Mouse (Mus musculus) embryonic facial prominence, embryonic 10.5 days (tissue): Measurements from ENCODE around the gene Zc3hav1. TPM values are rescaled to one million over a fixed set of nuclear protein-coding genes. Genes with fewer than 3 reads are reported as not detected.

ENCODE experiments used
- DNase-seq: peaks from one replicate; pipeline ENCODE4 v3.0.0-alpha.2; 2017; ENCODE audit warnings: low spot score
- H3K27ac ChIP-seq: fragments of 300-500 bp; sonication (generic); replicated peaks from 2 replicates; pipeline ENCODE4 v1.5.1; 2016; ENCODE audit warnings: mild to moderate bottlenecking
- H3K27me3 ChIP-seq: fragments of 300-500 bp; sonication (generic); replicated peaks from 2 replicates; pipeline ENCODE4 v1.6.1; 2016; ENCODE audit warnings: low read depth, mild to moderate bottlenecking; ENCODE audit not compliant: poor library complexity, severe bottlenecking
- H3K36me3 ChIP-seq: fragments of 300-500 bp; sonication (generic); replicated peaks from 2 replicates; pipeline ENCODE4 v1.6.1; 2016; ENCODE audit warnings: mild to moderate bottlenecking, moderate library complexity
- H3K4me1 ChIP-seq: fragments of 300-500 bp; sonication (generic); 2 replicates; pipeline ENCODE4 v1.6.1; 2016
- H3K4me3 ChIP-seq: fragments of 300-500 bp; sonication (generic); 2 replicates; pipeline ENCODE4 v1.5.1; 2016; ENCODE audit warnings: mild to moderate bottlenecking, moderate library complexity
- H3K9me3 ChIP-seq: fragments of 300-500 bp; sonication (generic); 2 replicates; pipeline ENCODE4 v1.6.1; 2016; ENCODE audit warnings: mild to moderate bottlenecking
- WGBS: fragments of 180-500 bp; shearing (Covaris S2); methylation state at CpG from one replicate; pipeline ENCODE4 v1.1.7; 2016; 5-methylcytosine and 5-hydroxymethylcytosine counted together
- polyA plus RNA-seq: library from polyadenylated mRNA; unstranded; fragments of >200 nt; fragmentation: Nextera tagmentation; extraction: Ambion mirVana; gene quantifications from 2 replicates; pipeline ENCODE4 v1.2.1, GENCODE M21; 2016

Zc3hav1 gene
- polyA plus RNA-seq, 1 experiment from 2014 or later = 1.9 TPM

- no peak for DNase-seq
- H3K27ac ChIP-seq = no peak overlapping the region
- H3K4me1 ChIP-seq = no peaks in the 10 kb centered on the region
- H3K4me3 ChIP-seq = no peak overlapping the region
- H3K36me3 ChIP-seq = no peaks in the 10 kb centered on the region
- 73% methylated on average over 4 of the region's 4 CpGs for WGBS
- H3K27me3 ChIP-seq = no peaks in the 10 kb centered on the region
- H3K9me3 ChIP-seq = no peaks in the 10 kb centered on the region
These were observed 92.5 kb downstream of the Zc3hav1 start for GRCm38 (mm10) chr6:38261877-38262276.

GRCm38 (mm10) chr6:38257506-38257905 is 96.9 kb downstream of the Zc3hav1 start:
- Histone ChIP-seq H3K27me3 (peaks cover 14% of the 10 kb centered on the region; the same call in 1 of the 2 replicates), H3K36me3 (no peaks in the 10 kb centered on the region), H3K4me3 (no peak overlapping the region), H3K9me3 (no peaks in the 10 kb centered on the region), H3K4me1 (peaks cover 14% of the 10 kb centered on the region), H3K27ac (no peak overlapping the region)
- WGBS = 94% methylated on average over 8 of the region's 8 CpGs
- DNase-seq = no peak

GRCm38 (mm10) chr6:38256793-38257192 is 97.6 kb downstream of the Zc3hav1 start:
- no peak for DNase-seq
- no peaks in the 10 kb centered on the region for H3K36me3 ChIP-seq
- peaks cover 14% of the 10 kb centered on the region; the same call in 1 of the 2 replicates for H3K27me3 ChIP-seq
- H3K9me3 ChIP-seq = no peaks in the 10 kb centered on the region
- H3K4me1 ChIP-seq = peaks cover 21% of the 10 kb centered on the region
- WGBS = 92% methylated on average over 4 of the region's 4 CpGs
- no peak overlapping the region for H3K4me3 ChIP-seq
- H3K27ac ChIP-seq = no peak overlapping the region

GRCm38 (mm10) chr6:38255794-38256193 is 98.6 kb downstream of the Zc3hav1 start:
- H3K4me1 ChIP-seq = peaks cover 30% of the 10 kb centered on the region
- no peaks in the 10 kb centered on the region for H3K9me3 ChIP-seq
- WGBS = 66% methylated on average over 2 of the region's 2 CpGs
- no peaks in the 10 kb centered on the region for H3K36me3 ChIP-seq
- peaks cover 14% of the 10 kb centered on the region; the same call in 1 of the 2 replicates for H3K27me3 ChIP-seq
- no peak overlapping the region for H3K27ac ChIP-seq
- no peak overlapping the region for H3K4me3 ChIP-seq
- DNase-seq = no peak

Other genes with a start within 250 kb of the Zc3hav1 start
- gene Tmem213, start 245.3 kb downstream of the Zc3hav1 start, polyA plus RNA-seq = 0.25 and 0.52 TPM in 2 replicates
- gene Atp6v0a4, start 230.0 kb downstream of the Zc3hav1 start, polyA plus RNA-seq = 0.05 TPM in 2 replicates
- gene D630045J12Rik, start 100.6 kb downstream of the Zc3hav1 start, polyA plus RNA-seq = 7.4 and 8.1 TPM in 2 replicates
- 17.0 and 17.5 TPM in 2 replicates for gene Zc3hav1l, start 55.3 kb downstream of the Zc3hav1 start, polyA plus RNA-seq
- gene Ttc26, start 26.9 kb upstream of the Zc3hav1 start, polyA plus RNA-seq = 14.4 and 15.4 TPM in 2 replicates
- gene Ubn2, start 79.3 kb upstream of the Zc3hav1 start, polyA plus RNA-seq = 14.9 and 16.8 TPM in 2 replicates
- gene Fmc1, start 178.9 kb upstream of the Zc3hav1 start, polyA plus RNA-seq = 97.6 and 102 TPM in 2 replicates
- 36.4 and 38.4 TPM in 2 replicates for gene Luc7l2, start 196.7 kb upstream of the Zc3hav1 start, polyA plus RNA-seq